Mouse (Mus musculus): ENCODE data around the gene Rhobtb1. TPM values are rescaled to one million over a fixed set of nuclear protein-coding genes. Genes with fewer than 3 reads are reported as not detected.

The Rhobtb1 gene
- polyA plus RNA-seq, 1 experiment from 2014 or later = 19.6 TPM

- Histone ChIP-seq H3K9ac (ENCODE audit: low read depth, low read length) (no peak overlapping the region), H3K27ac (ENCODE audit: low read length) (no peak overlapping the region), H3K4me2 (ENCODE audit: low read depth, low read length) (no peak overlapping the region), H3K4me1 (ENCODE audit: control insufficient read depth, low read depth, low read length) (peaks cover 5% of the 10 kb centered on the region), H3K9me3 (replicated peaks; ENCODE audit: control insufficient read depth, low read length) (no peaks in the 10 kb centered on the region), H3K36me3 (ENCODE audit: control insufficient read depth, insufficient read depth) (no peaks in the 10 kb centered on the region), H3K4me3 (ENCODE audit: low read depth, low read length) (no peak overlapping the region), H3K27me3 (ENCODE audit: control insufficient read depth, insufficient read depth, low read depth, low read length) (no peaks in the 10 kb centered on the region)
- ATAC-seq (ENCODE audit: low read depth) = peak; percentile 68
- WGBS (ENCODE audit: insufficient replicate concordance) = 45% methylated on average over 4 of the region's 4 CpGs
Observed at GRCm38 (mm10) chr10:69328656-69329046, 177.4 kb downstream of the Rhobtb1 start.

- WGBS (ENCODE audit: insufficient replicate concordance) = 69% methylated on average over 6 of the region's 6 CpGs
- no peak overlapping the region for H3K27ac ChIP-seq (ENCODE audit: low read length)
Observed at GRCm38 (mm10) chr10:69331231-69331630, 180.0 kb downstream of the Rhobtb1 start.

GRCm38 (mm10) chr10:69333212-69333611, 182.0 kb downstream of the Rhobtb1 start:
- Histone ChIP-seq H3K9ac (ENCODE audit: low read depth, low read length) (no peak overlapping the region), H3K9me3 (replicated peaks; ENCODE audit: control insufficient read depth, low read length) (no peaks in the 10 kb centered on the region), H3K27ac (ENCODE audit: low read length) (no peak overlapping the region), H3K4me1 (ENCODE audit: control insufficient read depth, low read depth, low read length) (peaks cover 5% of the 10 kb centered on the region), H3K4me3 (ENCODE audit: low read depth, low read length) (no peak overlapping the region), H3K36me3 (ENCODE audit: control insufficient read depth, insufficient read depth) (peaks cover 39% of the 10 kb centered on the region), H3K27me3 (ENCODE audit: control insufficient read depth, insufficient read depth, low read depth, low read length) (no peaks in the 10 kb centered on the region), H3K4me2 (ENCODE audit: low read depth, low read length) (no peak overlapping the region)
- 81% methylated on average over 11 of the region's 11 CpGs for WGBS (ENCODE audit: insufficient replicate concordance)
- ATAC-seq (ENCODE audit: low read depth) = no peak

More at GRCm38 (mm10) chr10:69331231-69331630, 180.0 kb downstream of the Rhobtb1 start:
- Histone ChIP-seq H3K4me2 (ENCODE audit: low read depth, low read length) (no peak overlapping the region), H3K36me3 (ENCODE audit: control insufficient read depth, insufficient read depth) (peaks cover 19% of the 10 kb centered on the region), H3K4me3 (ENCODE audit: low read depth, low read length) (no peak overlapping the region), H3K9ac (ENCODE audit: low read depth, low read length) (no peak overlapping the region), H3K4me1 (ENCODE audit: control insufficient read depth, low read depth, low read length) (peaks cover 5% of the 10 kb centered on the region), H3K27me3 (ENCODE audit: control insufficient read depth, insufficient read depth, low read depth, low read length) (no peaks in the 10 kb centered on the region), H3K9me3 (replicated peaks; ENCODE audit: control insufficient read depth, low read length) (no peaks in the 10 kb centered on the region)
- ATAC-seq (ENCODE audit: low read depth) = no peak

GRCm38 (mm10) chr10:69334271-69335194, 183.3 kb downstream of the Rhobtb1 start:
- no peaks in the 10 kb centered on the region for H3K27me3 ChIP-seq (ENCODE audit: control insufficient read depth, insufficient read depth, low read depth, low read length)
- no peak overlapping the region for H3K4me3 ChIP-seq (ENCODE audit: low read depth, low read length)
- H3K4me1 ChIP-seq (ENCODE audit: control insufficient read depth, low read depth, low read length) = no peaks in the 10 kb centered on the region
- no peak overlapping the region for H3K9ac ChIP-seq (ENCODE audit: low read depth, low read length)
- H3K9me3 ChIP-seq (replicated peaks; ENCODE audit: control insufficient read depth, low read length) = no peaks in the 10 kb centered on the region
- no peak for ATAC-seq (ENCODE audit: low read depth)
- no peak overlapping the region for H3K4me2 ChIP-seq (ENCODE audit: low read depth, low read length)
- peaks cover 51% of the 10 kb centered on the region for H3K36me3 ChIP-seq (ENCODE audit: control insufficient read depth, insufficient read depth)
- WGBS (ENCODE audit: insufficient replicate concordance) = 78% methylated on average over 16 of the region's 16 CpGs
- H3K27ac ChIP-seq (ENCODE audit: low read length) = no peak overlapping the region

GRCm38 (mm10) chr10:69335195-69335536, 183.9 kb downstream of the Rhobtb1 start:
- no peak overlapping the region for H3K4me2 ChIP-seq (ENCODE audit: low read depth, low read length)
- ATAC-seq (ENCODE audit: low read depth) = no peak
- 82% methylated on average over 7 of the region's 7 CpGs for WGBS (ENCODE audit: insufficient replicate concordance)
- H3K4me3 ChIP-seq (ENCODE audit: low read depth, low read length) = no peak overlapping the region
- H3K27me3 ChIP-seq (ENCODE audit: control insufficient read depth, insufficient read depth, low read depth, low read length) = no peaks in the 10 kb centered on the region
- H3K4me1 ChIP-seq (ENCODE audit: control insufficient read depth, low read depth, low read length) = no peaks in the 10 kb centered on the region
- H3K27ac ChIP-seq (ENCODE audit: low read length) = no peak overlapping the region
- no peak overlapping the region for H3K9ac ChIP-seq (ENCODE audit: low read depth, low read length)
- peaks cover 58% of the 10 kb centered on the region for H3K36me3 ChIP-seq (ENCODE audit: control insufficient read depth, insufficient read depth)
- no peaks in the 10 kb centered on the region for H3K9me3 ChIP-seq (replicated peaks; ENCODE audit: control insufficient read depth, low read length)

GRCm38 (mm10) chr10:69335611-69336010, 184.4 kb downstream of the Rhobtb1 start:
- ATAC-seq (ENCODE audit: low read depth) = no peak
- Histone ChIP-seq H3K4me1 (ENCODE audit: control insufficient read depth, low read depth, low read length) (no peaks in the 10 kb centered on the region), H3K4me2 (ENCODE audit: low read depth, low read length) (no peak overlapping the region), H3K36me3 (ENCODE audit: control insufficient read depth, insufficient read depth) (peaks cover 62% of the 10 kb centered on the region), H3K4me3 (ENCODE audit: low read depth, low read length) (no peak overlapping the region), H3K27me3 (ENCODE audit: control insufficient read depth, insufficient read depth, low read depth, low read length) (no peaks in the 10 kb centered on the region), H3K9me3 (replicated peaks; ENCODE audit: control insufficient read depth, low read length) (no peaks in the 10 kb centered on the region), H3K27ac (ENCODE audit: low read length) (no peak overlapping the region), H3K9ac (ENCODE audit: low read depth, low read length) (no peak overlapping the region)
- 83% methylated on average over 4 of the region's 4 CpGs for WGBS (ENCODE audit: insufficient replicate concordance)

- H3K27me3 ChIP-seq (ENCODE audit: control insufficient read depth, insufficient read depth, low read depth, low read length) = no peaks in the 10 kb centered on the region
- no peak overlapping the region for H3K9ac ChIP-seq (ENCODE audit: low read depth, low read length)
- 86% methylated on average over 11 of the region's 11 CpGs for WGBS (ENCODE audit: insufficient replicate concordance)
- ATAC-seq (ENCODE audit: low read depth) = no peak
- peaks cover 68% of the 10 kb centered on the region for H3K36me3 ChIP-seq (ENCODE audit: control insufficient read depth, insufficient read depth)
- no peak overlapping the region for H3K4me2 ChIP-seq (ENCODE audit: low read depth, low read length)
- H3K9me3 ChIP-seq (replicated peaks; ENCODE audit: control insufficient read depth, low read length) = no peaks in the 10 kb centered on the region
- no peaks in the 10 kb centered on the region for H3K4me1 ChIP-seq (ENCODE audit: control insufficient read depth, low read depth, low read length)
- H3K4me3 ChIP-seq (ENCODE audit: low read depth, low read length) = no peak overlapping the region
- H3K27ac ChIP-seq (ENCODE audit: low read length) = no peak overlapping the region
Observed at GRCm38 (mm10) chr10:69336219-69336618, 185.0 kb downstream of the Rhobtb1 start.

- no peak overlapping the region for H3K4me3 ChIP-seq (ENCODE audit: low read depth, low read length)
- H3K36me3 ChIP-seq (ENCODE audit: control insufficient read depth, insufficient read depth) = peaks cover 95% of the 10 kb centered on the region
- WGBS (ENCODE audit: insufficient replicate concordance) = 96% methylated on average over 6 of the region's 6 CpGs
- H3K27me3 ChIP-seq (ENCODE audit: control insufficient read depth, insufficient read depth, low read depth, low read length) = no peaks in the 10 kb centered on the region
- no peak overlapping the region for H3K4me2 ChIP-seq (ENCODE audit: low read depth, low read length)
- H3K9ac ChIP-seq (ENCODE audit: low read depth, low read length) = no peak overlapping the region
- peaks cover 4% of the 10 kb centered on the region; the same call in 1 of the 2 replicates for H3K4me1 ChIP-seq (ENCODE audit: control insufficient read depth, low read depth, low read length)
- no peaks in the 10 kb centered on the region for H3K9me3 ChIP-seq (replicated peaks; ENCODE audit: control insufficient read depth, low read length)
- no peak for ATAC-seq (ENCODE audit: low read depth)
- no peak overlapping the region for H3K27ac ChIP-seq (ENCODE audit: low read length)
Observed at GRCm38 (mm10) chr10:69340001-69340400, 188.8 kb downstream of the Rhobtb1 start.

Measured in liver, embryonic 16.5 days (tissue).